Mouse (Mus musculus): ENCODE data around the gene Spop. TPM values are rescaled to one million over a fixed set of nuclear protein-coding genes. Genes with fewer than 3 reads are reported as not detected.

Gene Spop
- polyA plus RNA-seq, 1 experiment: 31.4 TPM

GRCm38 (mm10) chr11:95417341-95417740 is 3.5 kb downstream of the Spop start:
- 68% methylated on average over 5 of the region's 5 CpGs for WGBS
- Histone ChIP-seq H3K36me3 (ENCODE audit: control insufficient read depth, insufficient read depth, low read length) (peaks cover 2% of the 10 kb centered on the region; the same call in 1 of the 2 replicates), H3K27ac (ENCODE audit: insufficient read depth, low read length) (no peak overlapping the region), H3K27me3 (ENCODE audit: control insufficient read depth, insufficient read depth, low read length) (no peaks in the 10 kb centered on the region), H3K4me3 (ENCODE audit: extremely low read depth, insufficient read depth, insufficient read length) (no peak overlapping the region), H3K4me1 (ENCODE audit: control insufficient read depth, insufficient read depth, insufficient read length) (peaks cover 2% of the 10 kb centered on the region; the same call in 1 of the 2 replicates)
- TF ChIP-seq POLR2A (IDR thresholded peaks at IDR 0.05; ENCODE audit: low read depth, low read length) (no peak), CTCF (IDR thresholded peaks at IDR 0.05; ENCODE audit: extremely low read depth, insufficient read depth, insufficient read length, insufficient replicate concordance) (no peak)
- DNase-seq (ENCODE audit: low read depth in 1 of 2, low spot score in 2 of 2): no peak

DNA sequence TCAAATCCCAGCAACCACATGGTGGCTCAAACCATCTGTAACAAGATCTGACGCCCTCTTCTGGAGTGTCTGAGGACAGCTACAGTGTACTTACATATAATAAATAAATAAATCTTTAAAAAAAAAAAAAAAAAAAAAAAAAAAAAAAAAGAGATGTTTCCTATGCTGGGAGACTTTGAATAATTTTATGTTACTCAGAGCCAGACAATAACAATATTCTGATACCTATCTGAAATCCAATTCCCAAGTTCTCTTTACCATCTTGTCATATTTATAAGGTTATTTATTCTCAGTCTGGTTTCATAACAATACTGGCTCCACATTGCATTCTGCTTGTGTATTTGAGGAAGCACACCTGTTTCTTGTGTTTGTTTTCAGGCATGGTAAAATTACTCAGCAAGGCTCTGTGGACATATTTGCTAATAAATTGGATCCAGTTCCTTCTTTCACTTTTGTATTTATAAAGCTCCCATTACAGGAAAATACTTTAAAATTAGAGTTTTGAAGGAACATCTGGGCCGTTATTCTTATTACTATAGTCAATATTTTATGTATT is 7.1 kb downstream of the Spop start:
- Histone ChIP-seq H3K27me3 (ENCODE audit: control insufficient read depth, insufficient read depth, low read length) (no peaks in the 10 kb centered on the region), H3K4me1 (ENCODE audit: control insufficient read depth, insufficient read depth, insufficient read length) (peaks cover 2% of the 10 kb centered on the region; the same call in 1 of the 2 replicates), H3K36me3 (ENCODE audit: control insufficient read depth, insufficient read depth, low read length) (peaks cover 2% of the 10 kb centered on the region; the same call in 1 of the 2 replicates), H3K27ac (ENCODE audit: insufficient read depth, low read length) (no peak overlapping the region), H3K4me3 (ENCODE audit: extremely low read depth, insufficient read depth, insufficient read length) (no peak overlapping the region)
- DNase-seq (ENCODE audit: low read depth in 1 of 2, low spot score in 2 of 2): no peak
- TF ChIP-seq CTCF (IDR thresholded peaks at IDR 0.05; ENCODE audit: extremely low read depth, insufficient read depth, insufficient read length, insufficient replicate concordance) (no peak), POLR2A (IDR thresholded peaks at IDR 0.05; ENCODE audit: low read depth, low read length) (no peak)
- WGBS: 84% methylated on average over 2 of the region's 2 CpGs

DNA sequence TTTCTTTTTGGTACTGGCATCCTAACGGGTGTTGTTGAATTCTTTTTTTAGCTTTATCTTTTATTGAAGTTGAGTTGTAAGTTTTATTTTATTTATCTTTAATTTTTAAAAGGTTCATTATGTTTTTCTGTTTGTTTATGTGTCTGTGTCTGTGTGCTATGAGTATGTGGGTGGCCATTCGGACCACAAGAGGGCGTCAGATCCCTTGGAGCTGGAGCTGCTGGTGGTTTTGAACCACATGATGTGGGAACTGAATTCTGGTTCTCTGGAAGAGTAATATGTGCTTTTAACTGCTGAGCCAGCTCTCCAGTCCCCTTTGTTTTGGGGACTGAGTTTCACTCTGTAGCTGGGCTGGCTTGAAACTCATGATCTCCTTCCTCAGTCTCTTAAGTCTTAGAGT is 9.6 kb downstream of the Spop start:
- Histone ChIP-seq H3K27ac (ENCODE audit: insufficient read depth, low read length) (no peak overlapping the region), H3K36me3 (ENCODE audit: control insufficient read depth, insufficient read depth, low read length) (peaks cover 2% of the 10 kb centered on the region; the same call in 1 of the 2 replicates), H3K4me3 (ENCODE audit: extremely low read depth, insufficient read depth, insufficient read length) (no peak overlapping the region), H3K27me3 (ENCODE audit: control insufficient read depth, insufficient read depth, low read length) (no peaks in the 10 kb centered on the region), H3K4me1 (ENCODE audit: control insufficient read depth, insufficient read depth, insufficient read length) (no peaks in the 10 kb centered on the region)
- no peak for DNase-seq (ENCODE audit: low read depth in 1 of 2, low spot score in 2 of 2)
- WGBS: 95% methylated on average over 3 of the region's 3 CpGs
- no peak for TF ChIP-seq POLR2A (IDR thresholded peaks at IDR 0.05; ENCODE audit: low read depth, low read length)

DNA sequence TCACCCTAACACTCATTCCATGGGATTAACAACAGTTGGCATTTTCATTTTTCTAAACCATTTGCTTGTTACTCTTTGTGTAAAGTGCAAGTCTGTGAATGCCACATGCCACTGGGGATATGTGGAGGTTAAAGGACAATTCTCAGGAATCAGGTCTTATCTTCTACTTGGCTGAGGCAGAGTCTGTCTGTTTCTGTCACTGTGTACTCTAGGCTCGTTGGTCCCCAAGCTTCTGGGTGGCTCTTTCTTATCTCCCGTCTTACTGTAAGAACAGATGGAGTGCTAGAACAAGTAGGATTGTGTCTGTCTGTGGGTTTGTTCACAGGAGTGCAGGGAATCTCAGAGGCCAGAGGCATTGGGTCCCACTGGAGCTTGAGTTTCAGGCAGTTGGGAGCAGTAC is 17.5 kb downstream of the Spop start:
- no peak for DNase-seq (ENCODE audit: low read depth in 1 of 2, low spot score in 2 of 2)

DNA sequence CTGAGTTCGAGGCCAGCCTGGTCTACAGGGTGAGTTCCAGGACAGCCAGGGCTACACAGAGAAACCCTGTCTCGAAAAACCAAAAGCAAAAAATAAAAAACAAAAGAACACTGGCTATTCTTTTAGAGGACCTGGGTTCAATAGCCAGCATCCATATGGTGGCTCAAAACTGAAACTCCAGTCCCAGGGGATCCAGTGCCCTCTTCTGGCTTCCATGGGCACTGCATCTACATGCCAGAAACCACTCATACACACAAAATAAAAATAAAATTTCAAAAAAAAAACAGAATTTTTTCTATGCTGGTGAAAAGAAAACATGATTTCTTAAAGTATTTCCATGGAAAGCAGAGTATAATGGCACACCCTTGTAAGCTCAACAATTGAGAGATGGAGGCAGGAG is 18.3 kb downstream of the Spop start:
- Histone ChIP-seq H3K4me3 (ENCODE audit: extremely low read depth, insufficient read depth, insufficient read length) (no peak overlapping the region), H3K4me1 (ENCODE audit: control insufficient read depth, insufficient read depth, insufficient read length) (0 out of 2 replicates have a peak, but pooled peaks cover 2% of the 10 kb centered on the region), H3K27me3 (ENCODE audit: control insufficient read depth, insufficient read depth, low read length) (no peaks in the 10 kb centered on the region), H3K27ac (ENCODE audit: insufficient read depth, low read length) (no peak overlapping the region), H3K36me3 (ENCODE audit: control insufficient read depth, insufficient read depth, low read length) (no peaks in the 10 kb centered on the region; the same call in 1 of the 2 replicates)
- peak in 1 of 2 experiments; percentile 33 for DNase-seq (ENCODE audit: low read depth in 1 of 2, low spot score in 2 of 2)
- TF ChIP-seq POLR2A (IDR thresholded peaks at IDR 0.05; ENCODE audit: low read depth, low read length) (no peak), CTCF (IDR thresholded peaks at IDR 0.05; ENCODE audit: extremely low read depth, insufficient read depth, insufficient read length, insufficient replicate concordance) (peak; percentile 54; the same call in 1 of the 2 replicates)
- WGBS: 92% methylated on average over 2 of the region's 2 CpGs

More for the DNA sequence above, 17.5 kb downstream of the Spop start:
- H3K4me3 ChIP-seq (ENCODE audit: extremely low read depth, insufficient read depth, insufficient read length): no peak overlapping the region
- H3K4me1 ChIP-seq (ENCODE audit: control insufficient read depth, insufficient read depth, insufficient read length): 0 out of 2 replicates have a peak, but pooled peaks cover 2% of the 10 kb centered on the region
- TF ChIP-seq CTCF (IDR thresholded peaks at IDR 0.05; ENCODE audit: extremely low read depth, insufficient read depth, insufficient read length, insufficient replicate concordance) (no peak), POLR2A (IDR thresholded peaks at IDR 0.05; ENCODE audit: low read depth, low read length) (no peak)
- H3K27ac ChIP-seq (ENCODE audit: insufficient read depth, low read length): no peak overlapping the region
- no peaks in the 10 kb centered on the region; the same call in 1 of the 2 replicates for H3K36me3 ChIP-seq (ENCODE audit: control insufficient read depth, insufficient read depth, low read length)
- 81% methylated on average over 2 of the region's 2 CpGs for WGBS
- H3K27me3 ChIP-seq (ENCODE audit: control insufficient read depth, insufficient read depth, low read length): no peaks in the 10 kb centered on the region

DNA sequence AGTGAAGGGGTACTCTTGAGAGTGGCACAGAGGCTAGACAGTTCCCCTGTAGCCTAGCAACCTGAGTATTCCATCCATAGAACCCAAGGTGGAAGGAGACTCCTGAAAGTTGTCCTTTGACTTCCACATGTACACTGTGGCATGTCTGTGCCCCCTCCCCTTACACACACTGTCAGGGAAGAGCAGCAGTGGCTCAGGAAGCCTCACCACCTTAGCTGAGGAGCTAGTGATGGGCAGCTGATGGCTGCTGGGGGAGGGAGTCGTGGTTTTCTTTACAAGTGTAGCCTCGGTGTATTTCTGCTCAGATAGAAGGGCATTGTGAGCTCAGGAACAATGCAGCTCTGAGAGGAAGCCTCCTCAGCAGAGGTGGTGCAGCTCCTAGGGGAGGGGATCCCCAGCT is 31.5 kb downstream of the Spop start:
- TF ChIP-seq CTCF (IDR thresholded peaks at IDR 0.05; ENCODE audit: extremely low read depth, insufficient read depth, insufficient read length, insufficient replicate concordance) (no peak), POLR2A (IDR thresholded peaks at IDR 0.05; ENCODE audit: low read depth, low read length) (no peak)
- no peak for DNase-seq (ENCODE audit: low read depth in 1 of 2, low spot score in 2 of 2)
- no peaks in the 10 kb centered on the region for H3K4me1 ChIP-seq (ENCODE audit: control insufficient read depth, insufficient read depth, insufficient read length)
- 26% methylated on average over 2 of the region's 2 CpGs for WGBS
- H3K36me3 ChIP-seq (ENCODE audit: control insufficient read depth, insufficient read depth, low read length): no peaks in the 10 kb centered on the region; the same call in 1 of the 2 replicates
- no peak overlapping the region for H3K27ac ChIP-seq (ENCODE audit: insufficient read depth, low read length)
- no peaks in the 10 kb centered on the region for H3K27me3 ChIP-seq (ENCODE audit: control insufficient read depth, insufficient read depth, low read length)
- no peak overlapping the region for H3K4me3 ChIP-seq (ENCODE audit: extremely low read depth, insufficient read depth, insufficient read length)

- no peak for TF ChIP-seq CTCF (IDR thresholded peaks at IDR 0.05; ENCODE audit: extremely low read depth, insufficient read depth, insufficient read length, insufficient replicate concordance)
- TF ChIP-seq POLR2A (IDR thresholded peaks at IDR 0.05; ENCODE audit: low read depth, low read length): no peak
- Histone ChIP-seq H3K4me1 (ENCODE audit: control insufficient read depth, insufficient read depth, insufficient read length) (no peaks in the 10 kb centered on the region), H3K36me3 (ENCODE audit: control insufficient read depth, insufficient read depth, low read length) (peaks cover 1% of the 10 kb centered on the region; the same call in 1 of the 2 replicates), H3K27me3 (ENCODE audit: control insufficient read depth, insufficient read depth, low read length) (no peaks in the 10 kb centered on the region), H3K4me3 (ENCODE audit: extremely low read depth, insufficient read depth, insufficient read length) (no peak overlapping the region), H3K27ac (ENCODE audit: insufficient read depth, low read length) (no peak overlapping the region)
- WGBS: 97% methylated on average over 6 of the region's 6 CpGs
- no peak for DNase-seq (ENCODE audit: low read depth in 1 of 2, low spot score in 2 of 2)
Observed at GRCm38 (mm10) chr11:95446580-95447305, 32.9 kb downstream of the Spop start.

Data from spleen, adult 2 months (tissue).